Mouse (Mus musculus): ENCODE measurements around the gene Med6. TPM values are rescaled to one million over a fixed set of nuclear protein-coding genes. Genes with fewer than 3 reads are reported as not detected.

The Med6 gene
- total RNA-seq (2021), result 10 to 100 TPM; 29.5 to 31.7 TPM
- long read RNA-seq, transcript Med6-204 (8 exons, 1,059 nt), result major isoform, 11 of 11 reads
- long read RNA-seq, partial matches to known transcripts, result 0 of 11 reads
- long read RNA-seq, other reads (novel, unspliced or antisense), result 0 of 11 reads

DNA sequence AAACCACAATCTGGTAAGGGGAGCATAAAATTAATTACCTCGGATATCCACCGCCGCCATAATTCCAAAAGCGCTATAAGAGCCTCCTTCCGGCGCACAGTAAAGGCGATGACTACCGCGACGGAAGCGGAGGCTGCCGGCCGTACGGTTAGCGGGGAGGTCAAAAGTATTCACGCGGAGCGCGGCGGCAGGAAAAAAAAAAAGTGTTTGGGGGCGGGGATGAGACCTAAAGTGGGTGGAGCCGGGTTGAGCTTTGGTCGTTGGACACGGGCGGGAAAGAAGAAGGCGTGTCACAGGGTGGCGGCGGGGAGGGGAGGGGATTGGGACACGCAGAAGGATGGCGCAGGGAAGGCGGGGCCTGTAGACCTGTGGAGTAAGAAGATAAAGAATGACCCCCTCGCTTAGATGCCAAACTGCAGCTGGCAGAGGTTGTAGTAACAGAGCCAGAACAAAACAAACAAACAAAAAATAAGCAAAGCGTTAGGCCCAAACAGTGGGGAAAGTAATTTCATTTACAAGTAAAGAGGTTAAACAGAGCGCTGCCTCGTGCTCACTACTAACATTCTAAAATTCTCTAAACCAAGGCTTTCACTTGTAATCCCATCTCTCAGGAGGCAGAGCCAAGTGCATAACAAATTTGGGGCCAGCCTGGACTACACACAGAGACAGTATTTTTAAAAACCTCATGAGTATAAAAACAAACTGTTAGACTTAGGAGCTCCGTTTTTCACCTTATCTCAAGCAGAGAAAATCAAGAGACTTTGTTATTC is at the start of gene Med6:
Med6 (minus strand) TSS at position 107 of the 770 bp plus-strand sequence.
- peak; percentile 88 to 92 for DNase-seq (ENCODE audit: low spot score in 2 of 2)

DNA sequence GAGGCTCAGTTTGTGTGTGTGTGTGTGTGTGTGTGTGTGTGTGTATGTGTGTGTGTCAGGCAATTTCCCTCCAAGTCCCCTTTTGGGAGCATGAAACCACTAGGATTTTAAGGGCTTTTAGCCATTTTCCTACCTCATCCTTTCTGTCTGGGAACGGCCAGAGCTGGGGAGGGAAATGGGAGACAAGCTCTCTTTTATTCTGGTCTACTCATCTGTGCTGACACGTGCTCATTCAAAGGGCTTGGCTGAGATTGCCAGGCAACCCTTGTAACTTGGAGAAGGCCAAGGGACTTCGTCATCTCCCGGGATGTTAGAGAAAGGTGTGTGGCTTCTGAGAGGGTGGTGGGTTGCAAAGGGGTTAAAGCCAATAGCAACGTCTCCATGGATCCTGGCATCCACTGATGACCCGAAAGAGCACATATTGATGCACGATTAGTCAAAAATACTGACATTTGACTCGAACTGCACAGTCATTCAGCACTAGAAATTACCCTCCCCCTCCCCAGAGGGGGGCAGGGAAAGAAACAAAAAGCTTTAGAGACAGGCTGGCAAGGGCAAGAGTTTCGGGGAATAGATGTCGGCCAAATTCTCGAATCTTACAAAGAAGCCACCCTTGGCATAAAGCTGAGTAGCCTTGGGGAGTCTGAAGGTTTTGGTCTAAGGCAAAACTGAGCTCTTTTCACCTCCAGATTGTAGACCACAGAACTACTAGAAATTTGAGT is 47.7 kb upstream of the Med6 start:
- DNase-seq (ENCODE audit: low spot score in 2 of 2), result peak in 1 of 2 experiments; percentile 26

DNA sequence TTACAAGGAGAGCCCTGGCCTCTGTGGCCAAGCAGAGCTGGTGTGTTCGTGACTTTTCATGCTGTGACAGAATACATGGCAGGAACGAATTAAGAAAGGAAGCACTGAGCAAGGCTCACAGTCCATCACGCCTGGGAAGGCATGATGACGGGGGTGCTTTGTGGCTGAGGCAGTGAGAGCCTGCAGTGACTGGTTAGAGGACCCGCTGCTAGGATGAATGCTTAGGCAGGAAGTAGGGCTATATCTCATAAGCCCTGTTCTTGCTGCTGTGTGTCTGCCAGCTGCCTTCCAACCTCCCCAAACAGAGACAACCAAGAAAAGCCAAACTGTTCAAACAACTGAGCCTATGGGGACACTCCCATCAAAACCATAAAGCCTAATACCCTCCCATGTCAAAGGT is 45.8 kb upstream of the Med6 start:
- DNase-seq (ENCODE audit: low spot score in 2 of 2), result no peak

DNA sequence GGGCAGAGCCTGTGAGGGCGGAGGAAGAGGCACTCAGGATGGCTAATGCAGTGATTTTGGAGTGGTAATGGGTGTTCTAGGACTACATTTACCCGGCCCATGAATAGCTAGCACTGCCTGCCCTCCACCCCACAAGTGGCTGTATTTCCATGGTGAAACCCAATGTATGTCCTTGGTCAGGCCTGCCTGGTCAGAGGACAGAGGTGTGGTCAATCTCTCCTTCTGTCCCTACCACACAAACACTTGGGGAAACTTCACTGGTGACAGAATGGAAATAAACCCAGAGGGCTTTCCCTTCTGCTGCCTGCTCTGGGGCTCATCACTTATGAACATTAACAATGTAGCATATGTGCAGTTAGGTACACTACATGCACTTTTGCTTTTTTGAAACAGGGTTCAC is 38.4 kb upstream of the Med6 start:
- DNase-seq (ENCODE audit: low spot score in 2 of 2), result no peak

DNA sequence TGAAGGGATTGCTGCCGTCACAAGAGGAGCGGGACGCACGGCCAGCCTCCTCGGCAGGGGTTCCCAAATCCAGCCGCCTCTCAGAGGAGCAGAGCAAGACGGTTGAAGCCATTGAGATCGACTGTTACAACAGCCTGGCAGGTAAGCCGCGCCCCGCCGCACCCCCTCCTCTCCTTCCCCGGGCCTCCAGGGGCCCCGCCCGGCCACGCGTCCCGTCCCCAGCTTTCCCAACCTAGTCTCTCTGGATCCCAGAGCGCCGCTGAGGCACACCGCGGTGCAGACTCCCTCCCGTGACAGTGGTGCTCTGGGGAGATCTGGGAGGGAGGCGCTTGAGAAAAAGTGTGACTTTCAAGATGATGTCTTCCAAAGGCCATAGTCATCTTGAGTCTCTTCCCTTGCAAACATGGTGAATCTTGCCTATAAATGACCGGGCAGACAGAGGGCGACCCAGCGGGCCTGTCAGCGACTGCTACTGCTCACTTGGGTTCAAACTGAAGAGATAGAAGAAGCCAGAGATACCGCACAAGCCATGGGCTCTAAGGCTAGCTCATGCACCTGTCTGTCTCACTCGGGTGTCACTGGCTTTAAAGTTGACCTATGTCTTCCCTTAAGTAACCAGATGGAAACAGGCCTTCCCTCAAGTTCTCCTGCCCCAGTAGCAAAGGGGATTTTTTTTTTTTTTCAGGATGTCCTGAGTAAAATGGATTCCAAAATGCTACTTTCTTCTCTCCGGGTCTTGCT is 37.0 kb upstream of the Med6 start:
- peak; percentile 15 to 29 for DNase-seq (ENCODE audit: low spot score in 2 of 2)

DNA sequence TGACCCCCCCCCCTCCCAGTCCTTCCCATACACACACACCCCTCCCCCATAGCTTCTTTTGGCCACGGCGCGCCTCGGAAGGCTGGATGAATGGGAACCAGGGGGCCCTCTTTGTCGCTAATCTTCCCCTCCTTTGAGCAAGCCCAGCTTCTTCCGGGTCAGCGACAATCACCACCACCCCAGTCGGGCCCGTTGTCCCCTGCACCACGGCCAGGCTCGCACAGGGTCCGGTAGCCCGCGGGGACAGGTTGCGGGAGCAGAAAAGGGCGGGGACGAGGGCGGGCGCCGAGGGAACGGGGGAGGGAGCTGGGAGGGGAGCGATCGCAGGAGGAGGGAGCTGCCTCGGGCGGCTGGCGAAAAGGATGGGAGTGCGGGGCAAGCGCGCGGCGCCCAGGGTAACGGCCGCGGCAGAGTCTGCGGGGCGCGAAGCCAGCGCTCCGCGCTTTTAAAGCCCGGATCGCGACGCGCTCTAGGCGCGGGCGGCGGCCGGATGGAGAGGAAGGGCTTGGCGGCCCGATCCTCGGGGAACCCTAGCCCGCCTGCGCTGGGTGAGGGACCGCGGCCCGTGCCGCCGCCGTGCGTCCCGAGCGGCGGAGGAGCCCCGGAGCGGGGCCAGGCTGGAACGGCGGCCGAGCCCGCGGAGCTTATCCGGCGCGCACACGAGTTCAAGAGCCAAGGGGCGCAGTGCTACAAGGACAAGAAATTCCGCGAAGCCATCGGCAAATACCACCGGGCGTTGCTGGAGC is 36.3 kb upstream of the Med6 start, which contains the start of gene Ttc9:
Ttc9 (plus strand) TSS at position 335 of the 746 bp plus-strand sequence.
- peak; percentile 41 to 53 for DNase-seq (ENCODE audit: low spot score in 2 of 2)

DNA sequence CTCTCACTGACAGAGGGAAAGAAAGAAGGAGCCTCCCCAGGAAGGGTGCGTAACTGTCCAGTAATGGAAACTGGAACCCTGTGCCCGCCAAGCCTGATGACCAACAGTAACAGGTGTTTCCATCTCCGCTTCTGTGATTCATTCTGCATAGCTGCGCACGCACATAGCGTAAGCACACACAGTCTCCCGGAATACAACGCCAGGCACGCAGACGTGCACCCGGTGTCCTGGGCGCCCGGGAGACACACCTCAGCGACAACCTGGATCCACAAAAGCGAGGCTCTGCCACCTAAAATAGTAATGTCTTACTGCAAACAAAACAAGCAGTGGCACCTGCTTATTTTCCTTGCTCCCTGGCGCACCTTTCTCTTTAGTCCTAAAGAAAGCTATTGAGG is 35.7 kb upstream of the Med6 start:
- peak; percentile 19 to 61 for DNase-seq (ENCODE audit: low spot score in 2 of 2)

DNA sequence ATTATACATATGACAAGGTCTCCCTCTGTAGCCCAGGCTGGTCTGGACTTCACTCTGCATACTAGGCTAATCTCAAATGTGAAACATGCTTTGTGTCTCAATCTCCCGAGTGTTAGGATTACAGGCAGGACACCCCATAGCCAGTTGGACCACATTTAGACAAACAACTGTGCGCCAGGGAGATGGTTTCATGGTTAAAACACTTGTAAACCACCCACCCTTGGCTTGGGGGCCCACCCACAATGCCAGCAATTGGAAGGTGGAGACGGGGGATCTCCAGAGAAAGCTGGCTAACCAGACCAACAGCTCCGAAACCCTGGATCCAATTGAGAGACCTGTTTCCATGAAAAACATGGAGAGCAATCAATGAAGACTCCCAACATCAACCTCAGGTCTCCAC is 33.3 kb upstream of the Med6 start:
- no peak for DNase-seq (ENCODE audit: low spot score in 2 of 2)

DNA sequence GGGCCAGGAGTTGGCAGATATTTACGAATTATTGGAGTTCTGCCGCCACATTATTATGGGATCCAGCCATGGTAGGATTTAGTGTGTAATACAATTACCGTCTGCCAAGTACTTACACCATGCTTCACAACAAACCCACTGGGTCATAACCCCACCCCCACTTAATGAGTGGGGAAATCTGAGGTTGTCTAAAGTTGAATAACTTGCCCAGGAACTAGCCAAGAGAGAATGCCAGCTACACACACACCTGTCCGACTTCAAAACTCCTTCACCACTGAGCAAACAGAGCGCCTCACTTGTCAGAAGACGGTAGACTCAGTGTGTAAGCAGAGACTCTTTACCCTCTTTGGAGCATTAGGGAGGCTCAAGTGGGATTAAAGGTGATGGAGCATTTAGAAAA is 32.6 kb upstream of the Med6 start:
- DNase-seq (ENCODE audit: low spot score in 2 of 2), result no peak

DNA sequence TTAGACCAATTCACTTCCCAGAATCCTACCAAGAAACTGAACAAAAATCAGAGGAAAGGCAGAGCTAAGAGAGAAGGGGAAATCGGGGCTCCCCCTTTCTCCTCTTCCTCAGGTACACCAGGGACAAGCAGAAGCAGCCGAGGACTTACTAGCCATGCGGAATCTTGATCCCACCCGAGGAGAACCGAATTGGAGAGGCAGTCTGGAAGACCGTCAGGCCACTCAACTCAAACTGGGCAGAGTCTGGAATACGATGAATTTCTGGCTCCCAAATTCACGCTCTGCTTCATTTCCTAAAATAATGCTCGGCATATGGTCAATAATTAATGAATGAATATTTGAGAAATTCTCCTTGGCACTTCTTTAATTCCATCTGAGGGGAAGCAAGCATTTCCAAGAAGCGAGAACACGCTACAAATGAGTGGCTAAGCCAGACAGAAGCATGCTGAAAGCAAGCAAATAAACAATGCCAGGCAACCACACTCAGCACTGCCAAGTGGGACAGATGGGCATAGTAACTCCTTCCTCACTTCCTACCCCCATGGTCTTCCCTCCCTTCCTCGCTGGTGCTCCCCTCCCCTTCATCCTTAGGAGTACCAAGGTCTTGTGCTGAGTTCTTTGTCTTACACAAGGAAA is 31.5 kb upstream of the Med6 start:
- DNase-seq (ENCODE audit: low spot score in 2 of 2), result peak; percentile 50 to 66

DNA sequence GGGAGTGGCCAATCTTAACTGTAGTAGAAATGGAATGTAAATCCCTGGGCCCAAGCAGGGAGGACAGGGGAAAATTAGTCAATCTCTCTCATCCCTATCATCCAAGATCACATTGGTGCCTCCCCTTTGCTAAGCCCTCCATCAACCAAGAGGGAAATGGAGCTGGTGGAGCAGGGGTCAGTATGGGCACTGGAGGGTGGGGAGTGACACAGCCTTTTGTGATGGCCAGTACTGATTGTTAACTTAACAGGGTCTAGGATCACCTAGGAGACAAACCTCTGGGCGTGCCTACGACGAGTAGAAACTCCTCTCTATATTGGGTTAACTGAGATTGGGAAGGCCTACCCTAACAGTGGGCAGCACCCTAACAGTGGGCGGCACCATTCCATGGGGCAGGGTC is 28.6 kb upstream of the Med6 start:
- no peak for DNase-seq (ENCODE audit: low spot score in 2 of 2)

DNA sequence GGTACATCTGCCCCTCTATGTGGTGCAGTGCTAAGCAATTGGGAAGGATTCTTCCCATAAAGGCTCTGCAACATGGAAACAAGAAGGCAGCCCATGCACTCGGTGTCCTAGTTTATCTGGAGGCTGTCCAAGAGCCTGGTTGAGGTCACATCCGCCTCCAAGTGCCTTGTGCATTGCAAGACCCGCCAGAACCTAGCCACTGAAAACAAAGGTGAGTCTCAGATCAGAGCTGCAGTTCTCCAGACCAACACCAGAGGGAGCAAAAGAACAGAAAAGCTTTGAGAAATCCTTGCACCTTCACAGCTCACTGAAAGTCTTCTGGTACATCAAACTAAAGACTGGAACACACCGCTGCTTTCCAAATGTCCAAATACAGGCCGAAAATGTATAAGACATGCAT is 24.5 kb upstream of the Med6 start:
- peak; percentile 29 to 88 for DNase-seq (ENCODE audit: low spot score in 2 of 2)

DNA sequence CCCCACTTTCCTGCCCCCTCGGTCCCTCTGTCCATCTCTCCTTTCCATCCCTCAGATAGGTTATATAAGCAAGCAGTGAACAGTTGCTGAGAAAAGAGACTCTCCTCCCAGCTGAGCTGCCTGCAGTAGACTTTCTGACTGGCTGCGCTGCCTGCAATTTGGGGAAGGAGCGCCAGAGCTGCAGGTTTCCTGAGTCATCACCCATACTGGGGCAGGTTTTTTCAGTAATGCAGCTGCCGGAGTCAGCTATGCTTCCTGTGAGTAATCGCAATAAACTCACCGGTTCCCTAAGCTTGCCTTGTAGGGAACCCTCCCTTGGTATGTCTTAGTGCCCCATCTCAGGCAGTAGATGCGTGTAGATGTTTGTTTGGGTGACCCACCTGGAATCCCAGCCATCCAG is 22.2 kb upstream of the Med6 start:
- peak in 1 of 2 experiments; percentile 26 for DNase-seq (ENCODE audit: low spot score in 2 of 2)

DNA sequence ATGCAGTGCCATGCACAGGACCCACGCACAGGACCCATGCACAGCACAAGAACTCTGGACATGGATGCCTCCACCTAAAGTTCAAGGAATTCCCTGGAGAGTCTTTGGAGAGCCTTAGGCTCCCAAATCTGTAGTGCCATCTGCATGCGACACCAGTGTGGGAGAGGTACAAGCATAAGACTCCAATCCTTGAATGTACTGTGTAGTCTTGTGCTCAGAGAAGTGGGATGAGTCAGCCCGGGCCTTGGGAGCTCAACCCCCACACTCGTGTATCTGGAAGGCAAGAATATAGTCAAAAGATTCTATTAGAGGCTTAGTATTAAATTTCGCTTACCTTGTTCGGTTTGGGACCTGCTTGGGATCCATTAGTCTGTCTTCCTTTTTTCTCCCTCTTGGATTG is 21.0 kb upstream of the Med6 start:
- DNase-seq (ENCODE audit: low spot score in 2 of 2), result peak in 1 of 2 experiments; percentile 23

DNA sequence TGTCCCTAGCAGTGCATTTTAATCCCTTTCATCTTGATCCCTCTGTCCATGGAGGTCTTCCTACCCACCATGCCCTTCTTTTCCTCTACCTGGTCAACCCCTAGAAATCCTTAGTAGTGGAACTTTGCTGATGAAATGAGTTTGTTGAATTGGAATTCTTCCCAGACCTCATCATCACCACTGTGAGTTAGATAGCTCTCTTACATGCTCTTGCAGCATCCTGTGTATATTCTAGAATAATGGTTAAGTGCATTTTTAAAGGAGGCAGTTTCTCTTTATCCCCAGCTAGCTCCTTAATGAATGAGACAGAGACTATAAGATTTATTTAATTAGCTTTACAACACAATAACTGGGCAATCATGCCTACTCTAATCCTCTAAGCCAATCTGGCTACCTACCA is 14.6 kb upstream of the Med6 start:
- no peak for DNase-seq (ENCODE audit: low spot score in 2 of 2)

DNA sequence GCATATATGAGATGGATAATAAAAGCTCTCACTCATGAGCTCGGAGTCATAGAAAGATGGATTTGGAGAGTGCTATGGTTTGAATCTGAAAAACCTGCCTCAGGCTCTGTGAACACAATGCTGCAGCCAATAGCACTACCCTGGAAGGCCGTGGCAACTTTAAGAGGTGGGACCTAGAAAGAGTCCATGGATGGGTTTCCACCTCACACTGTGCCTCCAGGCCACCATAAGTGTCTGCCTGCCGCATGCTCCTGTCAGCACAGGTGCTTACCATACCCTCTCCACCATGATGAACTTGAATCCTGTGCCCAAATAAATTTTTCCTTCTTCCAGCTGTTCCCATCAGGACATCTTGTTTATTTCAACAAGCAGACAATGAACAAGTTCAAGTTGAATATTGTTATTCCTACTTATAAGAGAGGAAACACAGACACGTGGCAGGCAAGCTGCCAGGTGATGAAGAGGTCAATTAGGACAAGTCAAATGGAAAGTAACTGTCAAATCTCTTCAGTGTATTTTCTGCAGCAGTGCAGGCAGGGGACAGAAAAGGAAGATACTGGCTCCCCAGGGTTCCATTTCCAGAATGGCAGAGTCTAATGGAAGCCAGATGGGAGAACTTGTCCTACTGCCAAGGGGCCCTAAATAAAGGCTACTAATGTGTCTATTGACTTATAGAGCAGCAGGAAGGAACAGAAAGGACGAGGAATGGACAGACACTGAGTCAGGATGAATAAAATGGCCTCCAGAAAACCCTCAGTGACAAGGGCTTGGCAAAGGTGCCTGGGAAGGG is 10.4 kb upstream of the Med6 start:
- no peak for DNase-seq (ENCODE audit: low spot score in 2 of 2)

DNA sequence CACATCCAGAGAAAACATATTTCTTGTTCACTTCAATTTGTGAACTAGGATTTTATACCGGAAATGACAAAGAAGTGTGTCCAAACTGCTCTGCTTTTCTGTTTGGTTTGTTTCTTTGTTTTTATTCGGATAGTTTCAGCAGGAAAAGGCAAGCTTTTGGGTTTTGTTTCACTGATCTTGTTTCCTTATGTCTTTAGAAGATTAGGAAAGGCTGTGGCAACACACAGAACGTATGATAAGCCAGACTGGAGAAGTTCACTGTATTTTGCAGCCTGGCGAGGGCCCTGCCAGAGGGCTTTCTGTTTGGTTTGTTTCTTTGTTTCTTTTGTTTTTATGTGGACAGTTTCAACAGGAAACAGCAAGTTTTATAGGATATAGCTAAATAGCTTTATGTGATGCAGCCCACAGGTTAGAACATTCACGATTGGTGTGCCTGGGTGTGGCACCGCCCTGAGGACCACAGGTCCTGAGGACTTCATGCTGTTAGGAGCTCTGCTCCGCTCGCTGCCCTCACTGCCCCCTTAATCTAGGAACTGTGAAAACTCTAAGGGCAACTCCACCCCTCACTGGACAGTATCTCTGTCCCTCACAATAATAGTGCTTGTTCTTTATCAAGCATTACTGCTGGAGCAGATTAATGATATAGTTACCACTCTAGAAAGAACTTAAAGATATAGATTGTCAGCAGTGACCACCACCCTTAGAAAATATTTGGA is 1.9 kb upstream of the Med6 start:
- DNase-seq (ENCODE audit: low spot score in 2 of 2), result no peak

DNA sequence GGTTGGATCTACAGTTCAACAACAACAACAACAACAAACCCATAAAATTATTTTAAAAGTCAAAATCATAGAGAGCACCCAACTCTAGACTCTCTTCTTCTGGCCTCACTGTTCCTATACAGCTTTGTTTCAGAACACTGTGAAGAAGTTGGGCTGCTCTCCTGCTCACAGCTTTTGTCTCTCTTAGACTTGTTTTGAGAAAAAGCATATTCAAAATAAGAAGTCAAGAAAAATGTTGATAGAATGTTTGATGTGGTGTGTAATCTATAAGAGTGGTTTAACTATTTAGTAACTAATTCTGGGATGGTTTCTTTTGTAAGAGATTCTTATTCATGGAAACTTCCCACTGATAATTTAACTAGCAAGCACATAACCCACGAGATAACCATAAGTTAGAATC is 26.4 kb downstream of the Med6 start, which contains the start of gene Adam21:
Adam21 (minus strand) TSS at position 101 of the 400 bp plus-strand sequence.
- no peak for DNase-seq (ENCODE audit: low spot score in 2 of 2)

DNA sequence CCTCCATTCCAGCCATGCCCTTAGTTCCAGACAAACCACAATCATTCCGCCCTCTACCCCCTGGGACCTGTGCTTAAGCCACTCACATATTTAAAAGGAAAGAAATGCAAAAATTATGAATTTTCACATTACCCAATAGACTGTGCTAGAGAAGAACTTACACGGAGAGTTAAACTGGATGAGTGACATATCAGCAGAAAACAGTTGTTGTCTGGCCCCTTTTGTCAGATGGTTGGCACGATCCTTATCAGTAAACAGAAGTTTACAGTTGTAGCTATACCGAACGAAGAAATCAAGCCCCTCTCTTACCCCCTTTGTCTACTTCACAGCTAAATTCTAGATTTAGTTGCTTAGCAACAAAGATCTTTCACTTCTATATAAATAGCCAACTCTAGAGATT is 26.9 kb downstream of the Med6 start:
- no peak for DNase-seq (ENCODE audit: low spot score in 2 of 2)
